Mouse (Mus musculus): Measurements from ENCODE around the gene Adarb1.

GRCm38 (mm10) chr10:77342842-77343241, 75.2 kb downstream of the Adarb1 start:
- TF ChIP-seq CTCF (IDR thresholded peaks at IDR 0.05; ENCODE audit: borderline replicate concordance, extremely low read depth, insufficient read depth, insufficient read length) (no peak), POLR2A (IDR thresholded peaks at IDR 0.05; ENCODE audit: borderline replicate concordance, extremely low read depth, insufficient read depth, insufficient read length, poor library complexity, severe bottlenecking) (no peak)

Measured in brain, embryonic 14.5 days (tissue).